Mouse (Mus musculus): ENCODE results near the gene Ubl4b.
A peak's percentile ranks its signal among the peaks of the same experiment; 100 is the strongest.

The Ubl4b gene

GRCm38 (mm10) chr3:107520931-107521330, 33.9 kb downstream of the Ubl4b start:
- no peak for DNase-seq (ENCODE audit: low spot score)

GRCm38 (mm10) chr3:107517631-107518108, 37.2 kb downstream of the Ubl4b start, which contains the start of gene Slc6a17:
TSS of gene Slc6a17 (minus strand) at chr3:107518018.
- DNase-seq (ENCODE audit: low spot score): peak; percentile 34

GRCm38 (mm10) chr3:107516776-107517630, 37.9 kb downstream of the Ubl4b start:
- peak; percentile 21 for DNase-seq (ENCODE audit: low spot score)

- no peak for DNase-seq (ENCODE audit: low spot score)
Measured at GRCm38 (mm10) chr3:107515989-107516388, 38.9 kb downstream of the Ubl4b start.

- DNase-seq (ENCODE audit: low spot score): no peak
Measured at GRCm38 (mm10) chr3:107511416-107511815, 43.5 kb downstream of the Ubl4b start.

GRCm38 (mm10) chr3:107508696-107509095, 46.2 kb downstream of the Ubl4b start:
- DNase-seq (ENCODE audit: low spot score): no peak

GRCm38 (mm10) chr3:107507966-107508365, 46.9 kb downstream of the Ubl4b start:
- DNase-seq (ENCODE audit: low spot score): no peak

GRCm38 (mm10) chr3:107506531-107506930, 48.3 kb downstream of the Ubl4b start:
- DNase-seq (ENCODE audit: low spot score): no peak

- DNase-seq (ENCODE audit: low spot score): no peak
Measured at GRCm38 (mm10) chr3:107505464-107506367, 49.2 kb downstream of the Ubl4b start.

- no peak for DNase-seq (ENCODE audit: low spot score)
Measured at GRCm38 (mm10) chr3:107504542-107504941, 50.3 kb downstream of the Ubl4b start.

GRCm38 (mm10) chr3:107503716-107504115, 51.2 kb downstream of the Ubl4b start:
- no peak for DNase-seq (ENCODE audit: low spot score)

All from ovary, postnatal 36 days (tissue).